Mouse (Mus musculus) neutrophil, adult 5-6 weeks (primary cell): ENCODE results near the gene Cntfr. TPM values are rescaled to one million over a fixed set of nuclear protein-coding genes. Genes with fewer than 3 reads are reported as not detected.
A peak's percentile ranks its signal among the peaks of the same experiment; 100 is the strongest.
"Not testable (repeated sequence)": the region's sequence is repeated elsewhere in the genome, so short reads cannot be mapped to it uniquely, and the experiment has no call there.

Experiments
- ATAC-seq: fragments of 151-379, 151-347 bp; 2 replicates; pipeline ENCODE4 v1.8.0; 2017; ENCODE audit warnings: mild to moderate bottlenecking, moderate TSS enrichment; ENCODE audit not compliant: insufficient number of reproducible peaks, poor library complexity, low FRiP score, severe bottlenecking; ENCODE audit errors: extremely low read depth
- total RNA-seq: library from RNA; stranded (forward); fragments of 200-1000 nt; gene quantifications from 2 replicates; pipeline ENCODE4 v1.2.3, GENCODE M21; 2017

The Cntfr gene
- total RNA-seq, 1 experiment from 2014 or later = not detected

DNA sequence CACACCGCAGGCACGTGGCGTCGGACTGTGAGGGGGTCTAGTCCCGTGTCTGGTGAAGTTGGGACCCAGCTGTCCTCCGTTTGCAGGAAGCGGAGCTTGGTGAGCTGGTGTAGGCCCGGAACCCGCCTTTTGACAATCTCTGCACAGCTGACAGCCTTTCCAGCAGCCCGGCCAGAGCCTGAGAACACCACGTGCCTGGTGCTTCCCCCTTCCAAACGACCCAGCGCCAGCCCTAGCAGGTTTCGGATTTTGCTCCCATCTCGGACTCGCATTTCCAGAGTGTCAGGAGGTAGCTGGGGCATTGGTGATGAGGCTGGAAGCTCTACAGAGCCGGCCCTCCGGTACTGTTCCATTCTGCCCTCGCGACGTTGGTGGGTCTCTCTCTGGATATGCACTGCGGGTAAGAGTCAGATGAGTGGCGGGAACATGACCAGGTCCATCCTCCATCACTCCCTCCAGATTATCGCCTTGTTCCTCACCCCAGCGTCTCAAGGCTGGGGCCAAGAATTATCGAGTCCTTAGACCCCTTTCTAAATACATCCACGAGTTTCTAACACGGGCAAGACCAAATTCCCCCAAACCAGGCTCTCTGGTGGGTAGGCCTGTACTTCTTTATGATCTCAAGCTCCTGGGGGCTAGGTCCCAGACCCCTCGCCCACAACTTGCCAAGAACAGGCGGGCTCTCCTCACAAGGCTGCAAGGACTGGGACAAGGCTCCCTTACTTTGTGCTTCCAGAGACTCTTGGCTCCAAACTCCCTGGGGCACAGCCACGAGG, 15.7 kb upstream of the Cntfr start:
- ATAC-seq = no peak

DNA sequence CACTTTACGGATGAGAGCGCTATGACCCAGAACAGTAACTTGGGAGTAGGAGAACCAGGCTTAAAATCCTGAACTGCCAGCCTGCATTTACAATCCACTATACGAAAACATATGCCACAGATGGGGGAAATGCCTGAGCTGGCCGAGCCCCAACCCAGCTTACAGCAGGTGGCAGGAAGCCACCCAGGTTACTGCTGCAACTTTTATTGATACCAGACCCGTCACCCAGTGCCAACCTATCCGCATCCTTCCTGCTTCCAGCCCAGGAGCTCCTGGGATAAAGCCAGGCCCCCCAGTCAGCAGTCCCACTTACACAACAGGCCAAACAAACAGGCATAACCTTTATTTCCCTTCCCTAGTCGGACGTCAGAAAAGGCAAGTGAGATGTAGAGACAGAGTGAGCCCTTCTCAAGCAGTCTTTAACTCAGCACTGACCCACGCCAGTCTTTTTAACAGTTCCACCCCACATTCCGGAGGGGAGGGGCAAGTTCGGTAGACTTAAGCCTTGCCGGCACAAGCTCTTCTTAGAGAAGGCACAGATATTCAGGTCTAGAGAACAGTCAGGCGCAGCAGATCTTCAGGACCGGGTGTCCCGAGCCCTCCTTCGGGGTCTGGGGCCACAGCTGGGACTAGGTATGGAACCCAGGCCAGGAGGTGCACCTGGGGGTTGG, 15.0 kb upstream of the Cntfr start:
- ATAC-seq = no peak

DNA sequence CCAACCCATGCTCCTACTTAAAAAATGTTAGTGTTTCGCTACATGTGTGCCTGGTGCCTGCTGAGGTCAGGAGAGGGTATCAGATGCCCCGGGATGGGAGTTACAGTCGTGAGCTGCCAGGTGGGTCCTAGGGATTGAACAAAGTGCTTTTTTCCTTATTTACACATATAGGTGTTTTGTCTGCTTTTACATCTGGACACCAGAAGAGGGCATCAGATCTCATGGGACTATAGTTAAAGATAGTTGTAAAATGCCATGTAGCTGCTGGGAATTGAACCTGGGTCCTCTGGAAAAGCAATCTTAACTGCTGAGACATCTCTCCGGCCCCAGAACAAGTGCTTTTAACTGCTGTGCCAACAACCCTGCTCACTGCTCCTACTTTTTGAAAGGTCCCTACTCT, 13.3 kb upstream of the Cntfr start:
- ATAC-seq = no peak

DNA sequence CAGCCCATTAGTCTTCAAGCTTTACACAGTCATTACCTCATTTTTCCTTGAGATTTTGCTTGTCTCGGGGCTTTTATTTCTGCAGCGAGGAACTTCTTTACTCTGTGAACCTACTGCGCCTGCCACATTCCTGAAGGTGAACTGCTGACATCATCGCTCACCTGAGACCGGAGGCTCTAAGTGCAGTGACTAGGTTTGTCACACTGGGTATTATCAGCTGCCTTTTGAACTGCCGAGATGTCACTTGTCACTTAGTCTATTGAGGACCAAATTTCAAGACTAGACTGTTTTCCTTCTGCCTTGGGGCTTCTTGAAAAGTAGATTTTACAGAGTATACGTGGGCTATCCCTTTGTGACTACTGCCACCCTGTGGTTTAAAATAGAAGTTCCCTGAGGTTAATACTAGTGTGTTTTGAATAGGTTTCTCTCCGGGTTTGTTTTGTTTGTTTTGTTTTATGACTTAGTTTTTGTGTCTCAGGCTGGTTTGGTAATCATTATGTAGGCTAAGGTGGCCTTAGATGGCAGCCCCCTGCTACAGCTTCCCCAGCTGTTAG, 11.4 kb upstream of the Cntfr start:
- no peak for ATAC-seq

DNA sequence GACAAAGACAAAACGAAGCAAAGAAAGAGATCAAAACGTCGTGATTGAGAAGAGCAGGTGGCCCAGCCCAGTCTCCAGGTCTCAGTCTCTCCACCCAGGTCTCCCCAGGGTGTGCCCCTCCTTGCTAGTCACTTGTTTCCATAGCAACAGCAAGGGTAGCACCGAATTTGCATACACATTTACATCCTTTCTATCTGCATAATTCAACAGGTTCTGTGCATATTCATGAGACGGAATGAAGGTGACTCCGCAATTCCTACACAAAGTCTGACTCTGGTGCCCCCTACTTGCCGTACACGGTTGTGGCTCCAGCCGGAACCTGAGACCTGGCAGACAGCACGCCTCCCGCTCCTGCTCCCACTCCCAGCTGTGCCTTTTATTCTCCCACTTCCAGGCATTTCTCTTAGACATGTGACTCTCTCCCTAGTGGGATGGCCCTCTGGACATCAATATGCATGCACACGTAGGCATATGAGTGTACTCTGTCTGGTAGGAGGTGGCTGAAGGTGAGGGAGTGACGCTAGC, 10.2 kb upstream of the Cntfr start:
- ATAC-seq = peak; percentile 67

DNA sequence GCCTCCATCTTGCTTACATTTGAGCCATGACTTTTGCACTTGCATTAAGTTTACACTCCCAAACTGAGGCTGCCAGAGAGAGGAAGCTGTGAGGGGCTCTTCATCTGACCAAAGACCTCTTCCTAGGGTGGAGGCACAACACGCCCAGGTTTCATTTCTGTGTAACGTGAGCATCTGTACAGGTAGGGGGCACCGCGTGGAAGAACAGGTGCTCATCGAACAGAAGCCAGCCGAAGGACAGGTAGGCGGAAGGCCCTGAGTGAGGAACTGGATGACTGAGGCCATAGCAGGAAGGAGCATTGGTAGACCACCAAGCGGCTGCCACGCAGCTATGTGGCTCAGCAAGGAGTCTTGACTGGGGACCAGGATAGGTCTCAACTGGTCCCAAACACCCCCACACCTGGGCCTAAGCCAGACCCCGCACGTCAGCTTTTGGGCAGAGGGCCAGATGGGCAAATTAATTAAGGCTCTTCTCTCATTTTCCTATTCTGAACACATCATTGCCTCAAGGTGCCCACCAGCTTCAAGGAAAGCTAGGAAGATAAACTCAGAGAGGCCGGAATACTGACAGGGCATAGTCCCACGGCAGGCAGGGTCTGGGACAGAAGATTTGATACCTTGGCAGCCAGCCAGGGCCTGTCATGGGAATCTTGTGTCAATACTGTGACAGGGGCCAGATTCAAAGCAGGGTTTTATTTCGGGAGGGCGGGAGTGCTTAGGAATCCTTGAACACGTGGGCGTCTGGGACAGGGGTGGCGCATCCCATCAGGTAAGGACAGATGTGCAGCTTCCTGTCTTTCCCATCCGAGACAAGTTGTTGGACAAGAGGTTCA, 9.2 kb upstream of the Cntfr start:
- ATAC-seq = no peak

DNA sequence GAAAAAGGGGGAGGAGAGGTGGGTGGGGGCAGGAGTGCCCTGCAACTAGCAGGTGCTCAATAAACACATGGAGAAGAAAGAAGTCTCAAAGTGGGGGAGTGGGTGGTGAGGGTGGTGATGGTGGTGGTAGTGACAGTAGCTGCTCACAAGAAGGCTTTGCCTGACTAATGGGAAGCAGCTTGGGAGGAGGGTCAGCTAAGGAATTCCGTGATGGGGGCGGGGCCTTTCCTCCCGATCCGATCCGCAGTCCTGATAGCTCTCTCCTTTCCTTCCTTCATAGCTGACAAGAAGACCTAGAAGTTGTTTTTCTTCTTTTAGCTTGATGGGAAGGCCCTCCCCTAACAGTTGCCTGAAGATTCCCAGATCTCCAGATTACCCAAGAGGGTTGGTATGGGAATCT, 7.8 kb upstream of the Cntfr start:
- ATAC-seq = no peak

DNA sequence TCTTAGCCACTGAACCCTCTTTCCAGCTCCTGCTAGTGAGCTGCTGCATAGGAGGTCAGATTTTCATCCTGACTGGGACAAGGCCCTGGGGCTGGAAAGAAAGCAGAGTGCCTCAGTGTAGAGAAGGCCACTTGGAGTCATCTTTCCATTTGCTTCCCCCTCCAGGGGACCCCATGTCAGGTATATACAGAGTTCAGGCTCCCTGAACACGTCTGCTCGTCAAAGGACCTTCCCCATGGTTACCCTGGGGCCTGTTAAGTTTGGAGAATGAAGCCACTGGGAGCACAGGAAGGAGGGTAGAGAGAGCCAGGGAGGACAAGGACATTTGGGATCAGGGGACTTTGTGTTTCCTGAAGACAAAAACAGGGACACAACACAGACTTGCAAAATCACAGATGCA, 5.3 kb upstream of the Cntfr start:
- ATAC-seq = not testable (repeated sequence)

DNA sequence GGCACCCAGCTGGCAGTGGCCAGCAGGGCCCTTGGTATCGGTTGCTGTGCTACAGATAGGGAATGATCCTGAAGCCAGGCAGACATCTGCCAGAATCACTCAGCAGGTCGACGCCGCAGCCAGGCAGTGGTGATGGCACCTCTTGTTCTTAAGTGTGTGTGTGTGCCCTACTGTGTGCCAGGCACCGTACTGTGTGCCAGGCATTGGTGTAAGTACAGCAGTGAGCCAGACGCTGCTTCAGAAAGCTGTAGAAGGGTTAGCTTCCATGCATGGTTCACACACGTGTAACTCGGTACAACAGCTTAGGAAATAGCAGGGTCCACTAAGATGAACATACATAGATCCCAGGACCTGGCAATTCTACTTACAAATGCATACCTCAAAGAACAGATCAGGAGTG, 3.3 kb upstream of the Cntfr start:
- not testable (repeated sequence) for ATAC-seq

DNA sequence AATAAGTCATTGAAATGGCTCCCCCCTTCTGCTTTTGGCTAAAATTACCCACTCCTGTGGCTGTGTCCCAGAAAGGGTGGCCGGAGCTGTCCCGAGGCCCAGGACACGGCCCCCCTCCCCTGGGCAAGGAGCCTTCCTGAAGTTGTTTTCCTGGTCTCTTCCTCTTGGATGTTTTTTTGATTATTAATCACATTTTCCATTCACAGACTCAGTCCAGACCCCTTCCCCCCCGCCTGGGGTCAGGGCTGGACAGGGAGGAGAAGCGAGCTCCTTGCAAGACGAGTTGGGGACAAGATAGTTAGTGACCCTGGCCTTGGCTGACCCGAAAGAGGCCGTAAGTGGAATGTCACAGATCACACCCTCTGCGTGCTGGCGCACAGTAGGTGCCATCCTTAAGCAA, 2.9 kb upstream of the Cntfr start, which contains the start of gene Il11ra1:
Il11ra1 (plus strand) TSS at position 207 of the 400 bp plus-strand sequence.
- ATAC-seq = not testable (repeated sequence)

DNA sequence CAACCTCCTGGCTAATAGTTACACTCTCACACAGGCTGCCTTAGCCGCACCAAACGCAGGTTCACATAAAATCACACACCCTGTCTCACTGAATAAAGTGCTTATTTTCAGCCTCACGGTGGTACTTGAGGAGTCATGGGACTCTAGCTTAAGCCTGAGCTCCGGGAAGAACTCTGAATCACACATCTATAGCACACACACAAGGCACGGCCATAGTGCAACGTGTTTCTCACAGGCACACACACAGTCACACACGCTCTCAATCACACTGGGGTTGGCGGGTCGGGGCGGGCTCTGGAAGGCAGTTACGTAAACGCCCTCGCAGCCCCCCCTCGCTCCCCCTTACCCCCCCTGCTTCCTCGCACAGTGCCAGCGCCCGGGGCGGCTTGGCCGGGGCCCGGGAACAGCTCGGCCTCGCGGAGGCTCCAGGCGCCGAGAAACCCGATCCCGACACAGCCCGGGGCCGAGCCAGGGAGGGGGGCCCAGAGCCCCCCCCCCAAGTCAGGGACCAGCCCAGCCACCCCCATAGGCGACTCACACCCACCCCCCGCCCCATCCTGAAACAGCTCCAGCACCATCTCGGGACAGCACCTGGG, 1.6 kb upstream of the Cntfr start:
- not testable (repeated sequence) for ATAC-seq

DNA sequence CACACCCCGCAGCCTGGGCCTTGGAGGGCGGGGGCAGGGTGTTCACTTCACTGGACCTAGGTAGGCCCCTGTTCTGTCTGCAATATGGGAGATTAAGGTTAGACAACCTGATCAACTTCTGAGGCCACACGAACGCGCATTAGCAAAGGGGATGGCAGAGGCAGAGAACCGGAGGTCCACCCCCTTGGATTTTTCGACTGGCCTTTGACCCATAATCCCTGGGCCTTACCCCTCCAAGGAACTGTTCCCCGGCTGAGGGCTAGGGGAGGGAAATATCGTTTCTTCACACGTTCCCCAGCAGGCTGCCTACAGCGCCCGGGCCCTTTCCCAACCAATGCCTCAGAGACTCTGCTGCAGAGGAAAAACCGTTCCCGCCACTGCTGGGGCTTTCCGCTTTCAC, 437 bp downstream of the Cntfr start:
- not testable (repeated sequence) for ATAC-seq

DNA sequence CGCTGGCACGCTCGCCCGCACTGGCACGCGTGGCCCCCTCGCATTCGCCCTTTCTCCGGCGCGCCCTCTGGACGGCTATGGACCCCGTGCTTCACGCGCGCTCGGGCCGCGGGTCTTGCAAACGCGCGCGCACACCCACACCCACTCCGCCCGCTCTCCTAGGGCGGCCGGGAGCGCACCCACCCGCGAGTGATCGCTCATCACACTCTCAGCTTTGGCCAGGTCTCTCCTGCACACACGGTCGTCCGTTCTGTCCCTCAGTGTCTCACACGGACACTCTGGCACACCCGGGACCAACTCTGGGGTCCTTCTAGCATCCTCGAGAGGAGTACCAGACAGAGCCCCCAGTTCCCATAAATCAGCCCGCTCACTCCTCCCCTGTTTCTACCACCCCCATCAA, 1.1 kb downstream of the Cntfr start:
- ATAC-seq = not testable (repeated sequence)

DNA sequence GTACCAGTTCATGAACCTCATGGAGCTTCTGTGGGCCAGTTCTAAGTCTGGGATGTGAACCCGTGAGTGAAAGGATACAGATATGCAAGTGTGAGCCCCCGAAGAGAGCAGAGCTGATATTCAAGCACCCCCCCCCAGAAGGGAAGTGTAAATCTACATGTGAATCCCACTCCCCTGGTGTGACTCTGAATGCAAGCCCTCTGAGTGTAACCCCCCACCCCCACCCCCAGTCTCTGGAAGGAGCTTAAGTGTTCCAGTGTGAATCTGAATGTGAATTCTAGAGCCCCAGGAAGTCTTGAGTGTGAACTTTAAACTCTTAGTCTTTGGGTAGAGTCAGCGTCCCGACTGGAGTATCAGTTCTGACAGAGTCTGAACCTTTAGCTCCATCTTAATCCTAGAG, 3.4 kb downstream of the Cntfr start:
- not testable (repeated sequence) for ATAC-seq

DNA sequence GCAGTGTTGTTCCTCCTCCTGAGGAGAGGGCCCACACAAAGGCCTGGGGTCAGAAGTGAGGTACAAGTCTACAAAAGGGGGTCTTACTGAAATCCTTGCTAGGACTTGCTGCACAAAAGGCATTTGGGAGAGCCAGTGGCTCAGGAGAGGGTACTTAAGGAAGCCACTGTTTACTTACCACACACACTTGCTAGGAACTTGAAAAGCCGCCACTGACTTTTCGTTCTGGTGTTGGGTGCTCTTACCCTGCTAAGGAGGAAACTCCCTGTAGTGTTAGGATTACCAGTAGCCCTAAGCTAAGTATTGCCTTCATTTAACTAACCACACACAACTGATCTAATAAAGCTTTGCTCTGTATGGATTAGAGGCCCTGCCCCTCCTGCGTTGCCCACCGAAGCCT, 6.9 kb downstream of the Cntfr start:
- ATAC-seq = not testable (repeated sequence)

DNA sequence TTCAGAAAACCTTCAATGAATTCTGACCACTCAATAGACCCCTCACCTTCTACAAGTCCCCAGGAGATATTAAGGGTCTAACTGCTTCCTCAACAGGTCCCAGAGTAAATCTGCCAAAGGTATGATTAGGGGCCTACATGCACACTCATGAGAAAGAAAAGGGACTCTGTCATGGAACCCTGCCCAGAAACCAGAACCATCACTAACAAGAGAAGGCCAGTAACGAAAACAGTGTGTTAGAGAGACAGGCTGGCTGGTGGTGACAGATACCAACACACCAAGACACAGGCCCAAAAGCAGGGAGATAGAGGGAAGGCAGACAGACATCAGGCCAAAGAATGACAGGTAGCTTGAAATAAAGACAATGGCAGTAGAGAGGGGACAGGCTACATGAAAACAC, 8.3 kb downstream of the Cntfr start:
- not testable (repeated sequence) for ATAC-seq

DNA sequence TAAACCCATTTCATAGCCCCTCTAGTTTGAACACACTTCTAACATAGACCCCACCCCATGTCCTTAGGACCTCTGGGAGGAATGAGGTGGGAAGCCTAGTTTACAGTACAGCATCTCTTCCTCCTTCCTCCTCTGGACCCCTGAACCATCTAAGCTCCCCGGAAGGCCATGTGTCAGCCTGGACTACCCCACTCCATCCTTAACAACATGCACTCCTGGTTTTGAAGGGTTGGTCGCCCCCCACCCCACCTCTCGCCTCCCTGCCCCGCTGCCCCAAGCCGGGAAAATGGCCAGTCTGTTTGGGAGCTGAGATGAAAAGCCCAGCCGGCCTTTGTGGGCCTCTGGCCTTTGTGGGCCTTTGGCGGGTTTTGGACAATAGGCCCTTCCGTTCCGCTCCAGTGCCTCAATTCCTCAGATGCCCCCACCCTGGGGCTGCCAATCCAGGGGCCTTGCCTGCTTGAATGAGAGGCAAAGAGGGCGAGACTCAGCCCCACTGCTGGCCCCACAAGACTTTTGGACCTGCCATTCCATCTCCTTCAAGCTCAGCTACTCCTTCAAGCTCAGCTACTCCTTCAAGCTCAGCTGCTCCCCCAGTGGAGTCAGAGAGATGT, 10.9 kb downstream of the Cntfr start:
- ATAC-seq = not testable (repeated sequence)

DNA sequence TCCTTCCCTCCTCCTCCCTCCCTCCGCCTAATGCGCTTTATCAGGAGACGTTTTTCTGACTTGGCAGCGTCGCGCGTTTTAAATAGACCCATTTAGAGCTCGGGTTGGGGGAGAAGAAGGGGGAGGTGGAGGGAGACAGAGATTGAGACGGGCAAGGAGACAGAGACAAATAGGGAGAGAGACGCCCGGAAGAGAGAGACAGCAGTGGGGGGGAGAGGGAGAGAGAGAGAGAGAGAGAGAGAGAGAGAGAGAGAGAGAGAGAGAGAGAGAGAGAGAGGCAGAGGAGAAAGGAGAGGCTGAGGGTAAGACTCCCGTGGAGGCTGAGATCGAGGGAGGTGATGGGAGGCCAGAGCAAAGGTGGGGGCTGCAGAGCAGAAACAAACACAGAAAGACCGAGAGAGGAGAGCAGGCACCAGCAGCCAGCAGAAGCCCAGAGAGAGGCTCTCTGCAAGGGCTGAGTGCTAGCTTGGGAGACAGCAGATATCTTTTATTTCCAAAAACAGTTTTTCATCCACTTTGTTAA, 11.9 kb downstream of the Cntfr start:
- ATAC-seq = not testable (repeated sequence)
